Mouse (Mus musculus): ENCODE data around the gene Ola1.

Ola1 gene

DNA sequence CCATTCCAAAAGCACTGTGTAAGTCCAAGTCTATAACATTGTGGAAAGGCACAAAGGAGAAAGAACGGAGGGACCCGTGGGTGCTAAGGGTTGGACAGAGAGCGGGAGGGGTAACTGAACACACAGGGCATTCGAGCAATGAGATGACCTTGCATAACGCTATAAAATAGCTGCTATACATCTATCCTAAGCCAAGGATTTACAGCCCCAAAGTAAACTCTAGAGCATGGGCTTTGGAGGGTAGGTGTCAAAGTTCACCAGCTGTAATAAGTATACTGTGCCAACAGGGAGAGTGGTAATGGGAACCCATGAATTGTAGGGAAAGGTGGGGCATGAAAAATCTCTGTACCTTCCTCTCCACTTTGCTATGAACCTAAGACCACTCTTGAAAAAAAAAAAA is at the start of gene Ola1:
Ola1 (minus strand) TSS at position 12 of the 400 bp plus-strand sequence.
- DNase-seq (ENCODE audit: low spot score), result no peak

DNA sequence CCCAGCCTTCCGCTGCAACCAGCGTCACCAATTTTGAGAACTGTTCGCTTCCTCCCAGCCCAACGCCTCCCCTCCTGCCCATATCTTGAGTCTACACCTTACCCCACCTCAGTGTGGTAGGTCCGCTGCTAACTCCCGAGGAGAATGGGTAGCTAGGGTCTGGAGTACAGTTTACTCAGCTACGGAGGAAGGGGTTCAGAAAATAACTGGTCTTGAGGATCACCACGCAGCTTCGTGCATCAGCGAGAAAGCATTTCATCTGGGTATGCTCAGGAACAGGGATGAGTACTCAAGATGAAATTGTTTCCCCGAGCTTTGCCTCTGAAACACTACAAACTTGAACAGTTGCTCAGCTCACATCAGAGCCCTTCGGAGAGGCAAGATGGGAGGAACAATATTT is 49.6 kb upstream of the Ola1 start:
- DNase-seq (ENCODE audit: low spot score), result no peak

DNA sequence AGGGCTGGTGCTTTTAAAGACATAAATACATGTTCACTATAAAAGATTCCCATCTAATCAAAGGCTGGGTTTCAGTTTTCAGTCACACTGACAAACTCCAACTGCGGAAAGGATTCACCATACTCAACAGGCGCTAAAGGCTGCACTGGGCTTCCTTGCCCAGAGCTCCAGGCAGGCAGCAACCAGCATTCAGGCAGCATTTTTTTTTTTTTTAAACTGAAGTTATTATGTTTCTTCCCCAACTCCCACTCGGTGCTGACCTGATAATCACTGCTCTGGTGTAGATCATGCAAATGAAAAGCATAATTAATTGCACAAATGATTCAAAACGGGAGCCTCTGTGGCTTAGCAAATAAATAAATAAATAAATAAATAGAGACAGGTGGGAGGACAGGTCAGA is 49.1 kb upstream of the Ola1 start:
- no peak for DNase-seq (ENCODE audit: low spot score)

DNA sequence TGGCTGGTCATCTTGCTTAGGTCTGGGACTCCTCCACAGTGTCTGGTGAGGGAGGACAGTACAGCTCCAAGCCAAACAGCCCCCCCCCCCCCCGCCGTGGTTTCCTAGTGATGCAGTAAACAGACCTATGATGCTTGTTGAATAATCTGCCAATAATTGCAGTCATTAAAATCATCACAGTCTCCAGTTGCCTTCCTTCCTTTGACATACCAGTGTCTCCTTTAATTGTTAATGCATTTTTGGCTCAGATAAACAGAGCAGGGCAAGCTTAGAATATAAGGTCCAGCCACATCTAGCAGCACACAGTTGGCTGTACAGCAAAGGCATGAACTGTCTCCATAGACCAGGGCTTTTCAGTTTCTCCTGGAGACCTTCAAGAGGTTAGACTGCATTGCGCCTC is 48.5 kb upstream of the Ola1 start:
- DNase-seq (ENCODE audit: low spot score), result no peak

DNA sequence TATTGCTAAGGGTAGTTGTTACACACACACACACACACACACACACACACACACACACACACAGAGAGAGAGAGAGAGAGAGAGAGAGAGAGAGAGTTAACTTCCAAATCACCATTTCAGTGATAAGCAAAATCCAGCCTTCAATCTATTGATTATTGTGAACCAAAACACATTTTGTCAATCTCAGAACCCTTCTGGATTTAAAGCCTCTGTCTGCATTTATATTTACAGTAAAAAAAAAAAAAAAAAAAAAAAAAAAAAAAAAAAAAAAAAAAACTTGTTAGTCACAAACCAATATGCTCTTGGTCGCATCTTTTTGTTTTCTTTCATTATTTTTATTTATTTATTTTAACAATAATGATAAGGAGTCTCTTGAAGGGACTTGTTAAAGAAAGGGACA is 47.9 kb upstream of the Ola1 start:
- no peak for DNase-seq (ENCODE audit: low spot score)

DNA sequence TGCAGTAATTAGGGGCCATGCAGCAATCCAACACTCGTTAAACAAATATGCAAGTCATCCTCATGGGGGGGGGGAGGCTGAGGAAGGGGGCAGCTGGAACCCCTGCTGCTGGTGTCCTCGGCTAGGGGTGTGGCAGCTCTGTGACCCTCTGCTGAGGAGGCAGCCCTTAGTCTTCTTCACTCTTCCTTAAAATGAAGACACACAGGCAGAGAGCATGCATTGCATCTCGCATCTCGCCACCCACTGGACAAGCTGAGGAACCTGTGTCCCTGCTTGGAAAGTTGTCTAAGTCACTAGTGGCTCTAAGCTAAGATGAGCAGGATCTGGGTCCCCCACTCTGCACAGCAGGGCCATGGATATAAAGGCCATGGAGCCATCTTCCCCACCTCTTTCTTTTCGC is 47.3 kb upstream of the Ola1 start:
- no peak for DNase-seq (ENCODE audit: low spot score)

DNA sequence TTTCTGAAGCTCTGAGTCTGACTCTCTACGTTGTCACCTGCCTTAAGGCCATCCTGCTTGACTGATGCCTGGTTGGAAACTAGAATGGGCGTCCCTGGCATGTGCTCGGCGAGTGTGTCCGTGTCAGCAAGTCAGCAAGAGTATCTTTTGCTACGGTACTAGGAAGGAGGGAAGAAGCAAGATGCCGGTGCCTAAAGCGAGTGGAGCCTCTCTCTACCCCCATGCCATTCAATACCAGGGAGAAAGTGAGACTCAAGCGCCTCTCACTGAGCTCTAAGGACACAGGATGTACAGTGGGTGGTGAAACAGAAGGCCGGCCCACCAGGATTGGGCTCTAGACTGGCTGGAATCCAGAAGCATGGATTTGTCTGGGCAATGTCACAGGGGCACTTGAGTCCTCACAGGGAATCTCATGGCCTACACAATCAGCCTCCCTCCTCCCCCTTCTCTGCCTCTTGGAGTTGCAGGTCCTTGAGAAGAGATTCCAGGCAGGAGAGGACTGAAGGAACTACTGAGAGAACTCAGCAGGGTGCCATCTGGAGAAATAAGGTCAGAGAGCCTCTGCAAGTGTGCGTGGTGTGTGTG is 46.0 kb upstream of the Ola1 start:
- DNase-seq (ENCODE audit: low spot score), result no peak

DNA sequence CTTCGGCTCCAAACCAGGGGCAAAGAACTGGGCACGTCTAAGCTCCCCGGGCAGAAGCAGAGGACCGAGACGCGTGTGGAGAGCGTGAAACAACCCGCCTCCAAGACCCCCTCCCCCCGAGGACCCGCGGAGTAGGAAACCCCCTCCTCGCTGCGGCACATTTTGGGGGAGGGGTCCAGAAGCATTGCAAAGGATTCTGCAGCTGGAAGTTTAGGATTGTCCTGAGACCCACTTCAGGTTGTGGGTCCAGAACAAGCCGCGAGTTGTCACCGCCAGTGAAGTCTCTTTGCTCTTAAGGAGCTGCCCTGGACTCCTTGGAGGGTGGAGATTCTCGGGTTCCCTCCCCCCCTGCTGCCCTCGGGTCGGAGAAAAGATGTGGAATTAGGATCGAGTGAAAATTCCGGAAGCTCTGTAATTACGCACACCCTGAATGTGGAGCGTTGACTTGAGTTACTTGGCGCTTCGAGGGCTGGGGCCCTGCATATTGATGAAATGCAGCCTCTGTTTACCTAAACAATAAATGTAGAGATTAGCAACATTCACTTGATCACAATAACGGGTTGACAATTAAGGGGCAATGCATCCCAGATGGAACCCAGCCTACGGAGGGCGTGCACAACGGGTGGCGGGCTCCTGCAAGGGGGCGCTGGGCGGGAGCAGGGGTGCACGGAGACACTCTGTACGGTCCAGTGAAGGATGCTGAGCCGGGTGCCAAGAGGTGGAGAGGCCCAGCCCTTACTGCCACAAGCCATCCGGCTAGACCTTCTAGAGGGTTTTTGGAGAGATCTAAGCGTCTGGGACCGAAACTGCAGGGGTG is 45.3 kb upstream of the Ola1 start:
- DNase-seq (ENCODE audit: low spot score), result peak; percentile 38

DNA sequence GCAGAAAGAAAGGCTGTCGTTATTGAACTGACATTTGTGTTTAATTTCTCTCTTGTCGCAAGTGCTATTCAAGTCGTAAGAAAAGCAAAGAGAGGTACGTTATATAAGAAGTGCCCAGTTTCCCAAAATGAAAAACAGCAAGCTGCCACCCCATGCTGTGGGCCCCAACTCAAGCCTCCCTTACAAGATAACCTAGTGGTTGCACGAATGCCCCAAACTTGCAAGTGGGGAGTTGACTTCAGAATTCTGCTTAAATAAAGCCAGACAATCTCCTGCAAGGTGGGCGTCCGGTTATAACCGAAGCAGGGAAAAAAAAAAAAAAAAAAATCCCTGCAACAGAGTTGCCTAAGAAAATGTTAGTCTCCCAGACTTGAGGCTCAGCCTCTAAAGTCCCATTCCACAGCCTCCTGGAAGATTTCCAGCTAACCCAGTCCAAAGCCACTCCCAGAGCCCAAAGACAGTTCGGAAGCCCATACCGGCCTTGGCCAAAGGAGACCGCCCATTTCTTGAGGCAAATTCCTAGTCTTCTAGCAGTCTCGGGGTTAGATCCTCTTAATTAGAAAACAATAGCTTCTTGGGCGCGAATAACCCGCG is 44.5 kb upstream of the Ola1 start:
- no peak for DNase-seq (ENCODE audit: low spot score)

DNA sequence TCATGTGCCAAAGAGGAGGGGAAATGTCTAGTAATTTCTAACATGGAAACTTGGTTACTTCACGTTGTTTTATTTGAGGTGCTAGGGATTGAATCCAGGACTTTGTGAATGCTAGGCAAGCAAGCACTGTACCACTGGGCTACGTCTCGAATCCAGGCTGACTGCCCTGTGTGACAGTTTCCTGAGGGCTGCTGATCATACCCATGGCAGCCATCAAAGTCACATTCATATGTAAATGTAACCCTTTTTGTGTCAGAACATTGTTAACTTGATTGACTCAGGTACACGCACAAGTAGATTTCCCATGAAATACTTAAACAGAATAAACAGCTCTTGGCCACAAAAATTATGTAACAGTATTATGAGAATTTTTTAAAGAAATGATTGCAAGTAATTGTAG is 30.0 kb upstream of the Ola1 start:
- DNase-seq (ENCODE audit: low spot score), result no peak

DNA sequence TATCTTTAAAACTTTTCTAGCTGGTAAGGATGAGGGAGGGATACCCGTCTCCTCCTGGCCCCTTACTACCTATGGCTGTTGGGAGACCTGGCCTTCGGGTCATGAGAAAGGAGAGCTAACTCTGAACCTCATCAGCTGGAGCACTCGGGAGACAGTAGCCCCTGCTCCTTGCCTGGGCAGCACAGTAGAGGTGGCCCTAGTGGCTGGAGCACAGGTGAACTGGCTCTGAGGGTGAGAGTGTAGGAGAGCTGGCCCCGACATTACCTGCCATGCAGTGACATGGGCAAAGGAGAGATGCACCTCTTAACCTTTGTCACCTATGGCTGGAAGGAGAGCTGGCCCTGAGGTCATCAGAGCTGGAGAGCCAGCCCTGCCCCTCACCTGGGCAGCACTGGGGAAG is 22.6 kb upstream of the Ola1 start:
- no peak for DNase-seq (ENCODE audit: low spot score)

DNA sequence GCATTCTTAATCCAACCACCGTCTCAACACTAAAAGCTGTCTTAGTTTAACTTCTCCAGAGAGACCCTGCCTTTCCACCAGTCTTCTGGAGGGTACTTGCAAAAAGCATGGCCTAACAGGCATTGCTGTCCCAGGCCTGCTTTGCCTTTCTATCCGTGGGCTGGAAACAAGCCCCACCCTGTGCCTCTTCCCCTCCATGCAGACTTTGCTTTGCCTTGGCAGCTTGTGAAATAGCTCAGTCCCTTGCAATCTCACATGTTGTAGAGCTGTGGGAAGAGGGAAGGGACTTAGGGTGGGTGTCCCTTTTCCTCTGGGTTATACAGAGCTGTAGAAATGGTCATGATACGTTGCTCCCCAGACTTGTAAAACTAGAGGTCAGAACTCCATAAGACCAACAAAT is 12.4 kb upstream of the Ola1 start:
- no peak for DNase-seq (ENCODE audit: low spot score)

DNA sequence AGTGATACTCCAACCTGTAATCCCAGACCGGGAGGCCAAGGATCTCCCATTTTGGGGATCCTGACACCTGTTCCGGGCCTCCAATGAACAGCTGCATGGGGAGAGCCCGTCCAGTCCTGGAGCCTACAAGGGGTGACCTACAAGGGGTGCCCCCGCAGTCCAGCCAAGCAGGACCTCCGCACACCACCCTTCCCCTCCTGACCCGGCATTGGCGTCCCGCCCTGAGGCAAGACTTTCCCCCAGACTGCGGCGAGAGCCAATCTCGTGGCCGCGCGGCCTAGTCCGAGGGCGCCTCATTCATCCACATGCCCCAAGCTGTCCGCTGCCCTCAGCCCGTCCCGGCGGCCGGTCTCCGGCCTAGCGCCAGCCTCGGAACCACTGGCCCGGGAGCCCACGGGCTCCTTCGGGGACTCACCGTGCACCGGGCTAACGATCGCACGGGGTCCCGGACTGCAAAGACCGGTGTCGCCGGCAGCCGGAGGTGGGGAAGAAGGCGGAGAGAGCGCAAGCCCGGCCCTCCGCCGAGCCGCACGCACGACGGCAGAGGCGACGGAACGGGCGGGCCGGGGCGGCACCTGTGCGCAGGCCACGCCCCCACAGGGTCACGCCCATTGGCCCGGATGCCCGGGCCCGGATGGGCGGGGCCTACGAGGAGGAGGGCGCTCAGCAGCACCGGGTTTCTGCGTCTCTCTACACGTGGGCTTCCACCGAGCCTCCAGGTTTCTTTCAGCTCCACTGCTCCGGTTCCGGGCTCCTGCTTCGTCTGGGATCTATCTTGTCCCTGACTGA is 4.7 kb downstream of the Ola1 start:
- peak; percentile 90 for DNase-seq (ENCODE audit: low spot score)

DNA sequence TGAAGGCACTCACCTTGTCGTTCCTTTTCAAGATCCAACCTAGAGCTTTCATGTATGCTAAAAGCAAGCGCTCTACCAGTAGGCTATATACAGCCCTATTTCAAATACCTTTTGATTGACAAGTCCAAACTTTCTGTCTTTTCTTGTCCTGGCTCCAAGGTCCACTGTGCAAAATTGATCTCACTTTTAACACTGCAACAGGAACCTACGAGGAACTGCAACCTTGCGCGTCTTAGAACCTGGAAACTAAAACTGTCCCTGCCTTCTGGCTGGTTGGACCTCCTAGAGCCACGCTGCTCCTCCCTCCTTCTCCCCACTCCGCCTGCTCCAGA is 5.2 kb downstream of the Ola1 start:
- no peak for DNase-seq (ENCODE audit: low spot score)

DNA sequence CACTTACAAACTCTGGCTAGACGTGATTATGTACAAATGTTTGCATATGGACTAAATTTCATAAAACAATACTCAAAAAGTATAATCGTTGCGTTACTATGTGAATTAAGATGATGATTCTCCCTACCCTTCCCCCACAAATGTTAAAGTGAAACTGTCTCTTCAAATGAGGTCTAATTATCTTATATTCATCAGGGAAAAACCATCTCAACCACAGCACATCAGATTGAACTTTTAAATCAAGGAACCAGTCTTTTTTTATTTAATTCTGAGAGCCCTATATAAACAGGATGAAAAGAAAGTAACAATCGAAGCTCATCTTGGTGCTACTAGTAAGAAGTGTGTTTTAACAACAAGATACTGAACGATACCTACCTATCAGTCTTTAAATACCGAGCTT is 14.4 kb downstream of the Ola1 start:
- no peak for DNase-seq (ENCODE audit: low spot score)

DNA sequence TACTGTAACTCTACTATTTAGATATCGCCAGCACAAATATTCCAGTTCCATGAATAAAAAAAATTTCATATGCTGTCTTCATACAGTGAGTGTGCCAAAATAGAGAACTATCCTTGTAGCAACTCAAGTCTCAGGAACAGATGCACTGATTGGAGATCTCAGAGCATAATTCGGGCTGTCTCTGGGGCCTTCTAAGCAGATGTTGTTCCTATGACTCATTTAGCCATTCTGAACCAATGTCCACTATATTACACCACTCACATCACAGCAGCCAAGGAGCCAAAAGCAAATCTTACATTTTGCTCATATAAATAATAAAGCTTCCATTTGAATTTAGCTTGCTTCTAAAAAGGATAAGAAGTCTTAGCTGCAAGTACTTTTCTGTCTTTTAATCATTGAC is 30.2 kb downstream of the Ola1 start:
- DNase-seq (ENCODE audit: low spot score), result no peak

DNA sequence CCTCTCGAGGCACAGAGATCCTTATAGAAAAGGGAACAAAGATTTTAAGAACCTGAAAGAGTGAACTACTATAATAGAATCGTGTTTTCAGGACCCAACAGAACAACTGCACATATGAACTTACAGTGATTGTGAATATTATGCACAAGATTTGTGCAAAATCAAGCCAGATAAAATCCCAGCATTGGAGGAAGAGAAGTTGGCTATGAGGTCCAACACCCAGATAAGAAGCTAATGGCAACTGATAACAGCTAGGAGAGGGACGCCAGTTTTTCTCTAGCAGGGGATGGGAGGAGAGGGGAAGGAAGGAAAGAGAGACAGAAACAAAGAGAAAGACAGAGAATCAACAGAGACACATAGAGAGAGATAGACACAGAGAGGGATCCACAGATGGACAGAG is 33.5 kb downstream of the Ola1 start:
- no peak for DNase-seq (ENCODE audit: low spot score)

DNA sequence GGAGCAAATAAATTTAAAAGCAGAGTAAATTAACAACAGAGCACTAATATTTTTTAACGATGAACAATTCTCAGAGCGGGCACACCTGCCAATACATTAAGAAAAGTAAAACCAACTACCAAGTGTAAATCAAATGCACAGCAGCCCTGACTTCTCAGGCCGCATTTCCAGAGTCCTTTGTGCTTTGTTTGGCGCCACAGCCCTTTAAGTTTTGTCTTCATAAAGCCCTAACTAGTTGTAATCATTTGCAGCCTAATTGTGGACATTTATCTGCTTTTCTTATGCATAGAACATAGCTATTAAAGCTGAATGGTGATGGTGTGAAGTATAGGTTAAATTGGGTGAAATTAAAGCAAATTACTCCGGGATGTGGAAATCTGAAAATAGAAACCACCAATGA is 49.2 kb downstream of the Ola1 start:
- no peak for DNase-seq (ENCODE audit: low spot score)

DNA sequence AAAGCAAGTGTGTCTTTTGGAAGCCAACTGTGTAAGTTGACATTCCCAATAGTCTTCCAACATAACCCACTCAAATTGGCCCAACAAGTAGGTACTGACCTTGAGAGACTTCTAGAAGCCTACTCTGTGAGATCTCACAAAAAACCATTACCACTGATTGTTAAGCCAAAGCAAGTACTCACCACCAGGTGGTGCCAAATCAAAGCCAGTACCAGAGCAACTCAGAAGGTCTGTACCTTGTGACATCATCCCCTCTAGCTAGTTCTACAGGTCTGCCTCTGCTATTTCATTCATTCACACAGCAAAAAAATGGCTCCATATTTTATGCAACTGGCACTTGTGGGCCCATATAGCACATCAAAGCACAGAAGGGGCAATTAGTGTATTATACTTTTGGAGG is 51.6 kb downstream of the Ola1 start:
- DNase-seq (ENCODE audit: low spot score), result peak; percentile 17

DNA sequence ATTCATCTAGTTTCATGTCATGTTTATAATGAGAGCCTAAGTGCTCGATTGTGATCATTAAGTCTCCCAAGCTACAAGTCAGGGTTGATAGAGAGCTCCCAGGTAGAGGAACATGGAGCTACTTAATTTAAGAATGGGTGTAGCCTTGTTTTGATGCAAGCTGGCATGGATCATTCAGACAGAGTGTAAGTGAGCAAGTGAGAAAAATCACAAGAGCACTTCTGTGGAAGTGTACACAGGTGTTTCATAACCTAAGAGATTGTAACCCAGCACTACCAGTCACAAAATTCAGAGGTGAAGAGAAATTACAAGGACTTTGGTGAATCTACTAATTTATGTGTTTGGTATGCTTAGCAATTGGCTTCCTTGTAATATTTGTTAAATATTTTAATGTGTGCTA is 54.1 kb downstream of the Ola1 start:
- DNase-seq (ENCODE audit: low spot score), result no peak

DNA sequence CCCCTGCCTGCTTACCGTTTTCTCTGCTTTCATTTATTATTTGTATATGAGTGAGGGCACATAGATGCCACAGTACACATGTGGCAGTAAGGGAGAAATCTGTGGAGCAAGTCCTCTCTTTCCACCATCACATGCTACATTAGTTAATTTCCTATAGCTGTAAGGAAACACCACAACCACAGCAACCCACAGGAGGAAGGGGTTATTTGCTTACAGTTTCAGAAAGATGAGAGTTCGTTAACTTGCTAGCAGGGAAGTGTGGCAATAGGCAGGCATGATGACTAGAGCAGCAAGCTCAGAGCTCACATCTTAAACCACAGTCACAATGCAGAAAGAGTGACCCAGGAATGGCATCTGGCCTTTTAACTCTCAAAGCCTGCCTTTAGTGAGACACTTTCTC is 58.0 kb downstream of the Ola1 start:
- DNase-seq (ENCODE audit: low spot score), result no peak

DNA sequence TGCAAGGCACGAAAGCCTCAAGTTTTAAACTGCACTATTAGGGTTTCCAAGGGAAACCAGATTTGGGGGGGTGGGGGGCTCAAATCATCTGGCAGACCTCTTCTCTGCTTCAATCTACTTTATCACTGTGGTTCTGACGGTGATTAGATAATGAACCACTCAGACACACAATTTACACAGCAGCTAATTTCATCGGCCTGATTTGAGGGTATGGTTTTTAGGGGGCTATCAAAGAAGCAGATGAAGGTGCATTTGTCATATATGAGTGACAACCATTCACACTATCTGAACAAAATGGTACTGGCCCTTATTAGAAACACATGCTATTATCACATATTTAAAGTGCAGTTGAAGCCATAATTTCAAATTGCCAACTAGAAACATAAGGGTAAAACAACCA is 61.5 kb downstream of the Ola1 start:
- DNase-seq (ENCODE audit: low spot score), result no peak

DNA sequence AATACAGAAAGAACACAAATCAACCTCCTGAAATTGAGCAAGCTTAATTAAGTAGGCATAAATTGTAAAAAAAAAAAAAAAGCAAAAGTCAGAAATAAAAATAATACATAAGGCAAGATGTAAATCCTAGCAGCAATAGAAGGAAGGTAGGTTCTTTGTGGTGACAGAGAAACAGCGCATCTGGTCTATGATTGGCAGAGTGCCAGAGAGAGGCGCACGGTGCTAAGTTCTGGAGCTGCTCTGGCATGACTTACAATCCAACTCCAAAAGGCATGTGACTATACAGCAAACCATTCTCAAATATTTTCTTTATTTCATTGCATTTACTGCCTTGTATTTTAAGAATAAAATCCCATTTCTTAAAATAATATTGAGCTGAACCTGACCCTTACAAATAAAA is 68.2 kb downstream of the Ola1 start:
- no peak for DNase-seq (ENCODE audit: low spot score)

Data from yolk sac, embryonic 10.5 days (tissue).